Mouse (Mus musculus): ENCODE measurements around the gene Vwce.

DNA sequence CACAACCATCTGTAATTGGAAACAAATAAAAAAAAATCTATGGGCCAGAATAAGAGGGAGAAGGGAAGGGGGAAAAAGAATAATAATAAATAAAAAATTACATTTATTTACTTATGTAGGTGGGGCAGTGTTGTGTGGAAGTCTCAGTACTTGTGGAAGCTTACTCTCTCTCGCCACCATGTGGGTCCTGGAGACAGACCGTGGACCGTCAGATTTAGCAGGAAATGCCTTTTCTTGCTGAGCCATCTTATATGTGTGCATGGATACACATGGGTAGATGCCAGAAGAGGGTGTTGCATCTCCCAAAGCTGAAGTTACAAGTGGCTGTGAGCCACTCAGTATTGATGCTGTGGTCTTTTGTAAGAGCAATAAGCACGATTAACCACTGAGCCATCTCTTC is 47.6 kb downstream of the Vwce start:
- TF ChIP-seq CTCF (IDR thresholded peaks at IDR 0.05; ENCODE audit: low read depth, low read length) = no peak
- TF ChIP-seq POLR2A (IDR thresholded peaks at IDR 0.05; ENCODE audit: extremely low read depth, insufficient read depth, low read length) = no peak
